Mouse (Mus musculus) activated CD4-positive, CD25-positive, alpha-beta regulatory T cell, adult 4 months (primary cell): Measurements from ENCODE around the gene Tada3. TPM values are rescaled to one million over a fixed set of nuclear protein-coding genes. Genes with fewer than 3 reads are reported as not detected.
"Not testable (repeated sequence)": the region's sequence is repeated elsewhere in the genome, so short reads cannot be mapped to it uniquely, and the experiment has no call there.

ENCODE experiments used
- ATAC-seq: one replicate; pipeline ENCODE4 v1.8.0; 2017
- polyA plus RNA-seq, 2 experiments: library from polyadenylated mRNA; unstranded; fragments of 100-300 nt; shearing (Covaris generic); gene quantifications; one replicate each; pipeline ENCODE4 v1.2.1; 2017

Tada3 gene
- polyA plus RNA-seq, 2 experiments from 2014 or later, result 32.8 to 49.4 TPM

DNA sequence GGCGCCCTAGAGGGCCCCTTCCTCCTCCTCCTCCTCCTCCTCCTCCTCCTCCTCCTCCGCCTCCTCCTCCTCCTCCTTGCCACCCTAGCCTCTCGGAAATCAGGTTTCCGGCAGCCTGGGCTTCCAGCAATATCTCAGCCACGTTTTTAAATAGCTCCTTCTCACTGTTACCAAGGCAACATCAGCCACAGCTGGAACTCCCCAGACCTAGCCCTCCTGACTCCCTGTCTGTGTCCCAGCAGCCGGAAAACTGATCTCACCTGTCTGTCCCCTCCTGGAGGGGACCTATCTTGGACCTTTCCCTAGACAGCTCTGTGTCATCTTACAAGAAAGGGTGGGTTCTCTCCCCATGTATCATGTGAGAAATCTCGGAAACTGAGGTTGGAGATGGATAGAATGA, 35.4 kb downstream of the Tada3 start:
- no peak for ATAC-seq

DNA sequence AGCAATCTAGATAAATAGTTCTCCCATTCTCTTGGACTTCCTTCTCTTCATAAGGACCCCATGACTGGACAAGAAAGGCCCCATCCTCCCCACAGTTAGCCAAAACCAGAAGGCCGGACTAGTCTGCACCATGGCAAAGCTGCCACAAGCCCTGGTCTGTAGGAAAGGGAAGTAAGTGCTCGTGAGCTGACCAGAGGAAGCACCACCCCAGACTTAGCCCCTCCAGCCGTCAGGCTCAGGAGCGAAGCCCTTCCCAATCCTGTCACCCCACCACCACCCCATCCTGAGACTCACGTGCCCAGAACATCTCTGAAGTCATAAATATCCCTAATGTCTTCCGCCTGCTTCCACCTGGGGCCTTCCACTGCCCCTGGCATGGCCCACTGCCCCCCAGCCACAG, 36.1 kb downstream of the Tada3 start:
- ATAC-seq, result no peak

DNA sequence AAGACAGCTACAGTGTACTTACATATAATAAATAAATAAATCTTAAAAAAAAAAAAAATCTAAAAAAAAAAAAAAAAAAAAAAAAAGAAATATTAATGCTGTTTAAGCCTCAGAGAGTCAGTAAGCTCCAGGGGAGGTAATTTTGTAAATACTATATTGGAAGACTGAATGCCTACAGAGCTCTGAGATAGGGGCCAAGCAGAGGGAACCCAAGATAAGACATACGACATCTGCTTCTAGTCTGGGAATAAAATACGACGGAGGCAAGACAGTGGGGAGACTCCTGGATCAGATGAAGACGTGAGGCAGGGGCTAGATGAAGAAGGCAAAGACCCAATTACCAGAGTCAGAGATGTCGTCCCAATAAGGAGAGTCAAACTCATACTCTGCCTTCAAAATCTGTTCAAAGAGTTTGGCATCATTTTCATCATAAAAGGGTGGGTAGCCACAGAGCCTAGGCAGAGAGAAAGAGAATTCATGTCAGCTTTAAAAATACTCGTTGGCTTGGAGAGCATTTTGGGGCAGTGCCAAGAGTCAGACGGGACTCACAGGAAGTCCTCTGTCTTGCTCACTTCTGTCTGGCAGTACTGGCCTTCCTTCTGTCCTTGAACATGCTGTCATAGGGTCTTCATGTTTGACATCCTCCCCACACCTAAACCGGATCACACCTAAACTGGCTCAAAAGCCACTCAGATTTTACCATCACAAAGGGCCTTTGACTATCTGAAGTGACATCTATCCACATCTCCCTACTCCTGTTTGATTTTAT, 40.6 kb downstream of the Tada3 start:
- ATAC-seq, result no peak

DNA sequence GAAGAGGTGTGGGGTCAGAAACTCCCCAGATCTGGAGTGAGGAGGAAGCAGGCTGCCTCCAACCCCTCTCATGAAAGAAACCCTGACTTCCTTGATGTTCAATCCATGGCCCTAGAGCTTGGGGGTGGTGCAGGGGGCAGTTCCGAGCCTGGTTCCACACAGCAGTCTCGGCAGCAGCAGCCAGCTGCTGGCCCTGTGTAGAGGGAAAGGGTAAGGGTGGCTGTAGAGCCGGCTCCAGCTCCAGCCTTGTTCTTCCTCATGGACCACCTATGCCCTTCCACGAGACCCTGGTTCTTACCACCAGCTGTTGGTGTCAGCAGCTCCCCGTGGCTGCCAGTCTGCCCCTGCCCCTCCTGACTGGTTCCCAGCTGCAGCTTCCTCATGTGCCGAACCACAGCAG, 43.5 kb downstream of the Tada3 start:
- no peak for ATAC-seq

DNA sequence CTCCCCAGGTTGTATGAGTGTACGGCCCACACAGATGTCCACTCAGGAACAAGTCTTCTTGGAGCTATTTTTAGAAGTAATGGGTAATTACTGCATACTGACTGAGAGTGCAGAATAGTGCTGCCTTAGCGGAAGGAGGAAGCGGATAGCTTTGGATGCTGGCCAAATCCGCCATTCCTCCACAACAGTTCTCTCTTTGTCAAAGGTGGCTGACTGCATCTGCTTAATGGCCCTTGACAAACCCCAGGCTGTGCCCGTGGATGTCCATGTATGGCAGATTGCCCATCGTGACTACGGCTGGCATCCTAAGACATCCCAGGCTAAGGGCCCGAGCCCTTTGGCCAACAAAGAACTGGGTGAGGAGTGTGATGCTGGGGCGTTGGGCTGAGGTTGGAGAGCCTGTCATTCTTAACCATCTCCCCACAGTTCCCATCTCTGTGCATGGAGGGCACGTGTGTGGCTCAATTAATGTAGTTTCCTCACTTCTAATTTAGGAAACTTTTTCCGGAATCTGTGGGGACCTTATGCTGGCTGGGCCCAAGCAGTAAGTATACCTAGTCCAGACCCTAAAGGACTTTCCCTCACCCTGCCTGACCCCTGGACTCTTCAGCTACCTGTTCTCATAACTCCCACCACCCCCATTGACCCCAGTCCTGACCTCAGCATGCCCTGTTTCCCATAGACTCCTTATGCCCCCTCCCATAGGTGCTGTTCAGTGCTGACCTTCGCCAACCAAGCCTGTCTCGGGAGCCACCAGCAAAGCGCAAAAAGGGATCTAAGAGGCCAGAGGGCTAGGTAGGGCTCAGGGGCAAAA, 44.3 kb downstream of the Tada3 start:
- no peak for ATAC-seq

DNA sequence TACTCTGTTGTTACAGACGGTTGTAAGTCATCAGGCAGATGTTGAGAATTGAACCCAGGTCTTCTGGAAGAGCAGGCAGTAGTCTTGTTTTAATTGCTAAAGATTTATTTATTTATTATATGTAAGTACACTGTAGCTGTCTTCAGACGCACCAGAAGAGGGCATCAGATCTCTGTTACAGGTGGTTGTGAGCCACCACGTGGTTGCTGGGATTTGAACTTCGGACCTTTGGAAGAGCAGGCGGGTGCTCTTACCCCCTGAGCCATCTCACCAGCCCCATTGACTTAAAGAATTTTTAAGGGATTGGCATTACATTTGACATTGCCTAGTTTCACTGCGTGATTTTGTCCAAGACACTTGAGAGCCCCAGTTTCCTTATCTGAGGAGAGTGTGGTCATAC, 44.9 kb downstream of the Tada3 start:
- not testable (repeated sequence) for ATAC-seq

DNA sequence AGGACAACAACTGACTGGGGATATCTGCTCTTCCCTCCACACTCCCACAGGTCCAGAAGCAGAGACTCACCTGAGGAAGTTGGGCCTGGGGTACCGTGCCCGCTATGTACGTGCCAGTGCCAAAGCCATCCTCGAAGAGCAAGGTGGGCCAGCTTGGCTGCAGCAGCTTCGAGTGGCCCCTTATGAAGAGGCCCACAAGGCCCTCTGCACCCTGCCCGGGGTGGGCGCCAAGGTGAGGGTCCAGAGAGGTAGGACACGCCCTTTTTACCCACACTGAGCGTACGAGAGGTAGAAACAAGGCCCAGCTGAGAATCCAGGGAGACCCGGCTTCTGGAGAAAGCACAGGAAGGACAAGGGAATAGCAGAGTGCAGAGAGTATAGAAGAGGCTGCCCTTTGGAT, 46.0 kb downstream of the Tada3 start:
- ATAC-seq, result no peak

DNA sequence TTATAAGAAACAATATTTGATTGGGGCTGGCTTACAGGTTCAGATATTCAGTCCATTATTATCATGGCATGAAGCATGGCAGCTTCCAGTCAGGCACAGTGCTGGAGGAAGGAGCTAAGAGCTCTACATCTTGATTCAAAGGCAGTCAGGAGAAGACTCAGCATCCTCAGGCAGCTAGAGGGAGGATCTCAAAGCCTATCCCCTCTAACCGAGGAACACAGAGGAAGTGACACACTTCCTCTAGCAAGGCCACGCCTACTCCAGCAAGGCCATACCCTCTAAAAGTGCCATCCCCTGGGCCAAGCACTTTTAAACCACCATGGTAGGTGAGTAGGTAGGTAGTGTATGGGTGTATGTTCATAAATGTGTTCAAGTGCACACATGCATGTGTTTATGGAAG, 47.1 kb downstream of the Tada3 start:
- peak; percentile 40 for ATAC-seq

DNA sequence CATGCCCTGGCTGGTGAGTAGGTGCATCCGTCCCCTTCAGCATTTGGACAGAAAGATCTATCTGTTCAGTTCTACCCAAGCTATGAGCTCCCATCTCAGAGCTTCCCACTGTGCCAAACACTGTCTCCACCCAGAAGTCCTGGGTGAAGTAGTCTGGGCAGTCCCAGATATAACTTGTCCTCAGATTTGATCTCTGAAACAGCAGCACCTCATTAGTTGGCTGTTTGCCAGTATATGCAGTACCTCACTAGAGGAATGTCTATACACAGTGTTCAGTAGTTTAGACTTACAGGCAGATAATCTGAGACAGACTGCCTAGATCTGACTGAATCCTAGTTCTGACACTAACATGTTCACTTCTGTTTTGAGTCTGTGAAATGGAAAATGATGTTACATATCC, 48.3 kb downstream of the Tada3 start:
- no peak for ATAC-seq

DNA sequence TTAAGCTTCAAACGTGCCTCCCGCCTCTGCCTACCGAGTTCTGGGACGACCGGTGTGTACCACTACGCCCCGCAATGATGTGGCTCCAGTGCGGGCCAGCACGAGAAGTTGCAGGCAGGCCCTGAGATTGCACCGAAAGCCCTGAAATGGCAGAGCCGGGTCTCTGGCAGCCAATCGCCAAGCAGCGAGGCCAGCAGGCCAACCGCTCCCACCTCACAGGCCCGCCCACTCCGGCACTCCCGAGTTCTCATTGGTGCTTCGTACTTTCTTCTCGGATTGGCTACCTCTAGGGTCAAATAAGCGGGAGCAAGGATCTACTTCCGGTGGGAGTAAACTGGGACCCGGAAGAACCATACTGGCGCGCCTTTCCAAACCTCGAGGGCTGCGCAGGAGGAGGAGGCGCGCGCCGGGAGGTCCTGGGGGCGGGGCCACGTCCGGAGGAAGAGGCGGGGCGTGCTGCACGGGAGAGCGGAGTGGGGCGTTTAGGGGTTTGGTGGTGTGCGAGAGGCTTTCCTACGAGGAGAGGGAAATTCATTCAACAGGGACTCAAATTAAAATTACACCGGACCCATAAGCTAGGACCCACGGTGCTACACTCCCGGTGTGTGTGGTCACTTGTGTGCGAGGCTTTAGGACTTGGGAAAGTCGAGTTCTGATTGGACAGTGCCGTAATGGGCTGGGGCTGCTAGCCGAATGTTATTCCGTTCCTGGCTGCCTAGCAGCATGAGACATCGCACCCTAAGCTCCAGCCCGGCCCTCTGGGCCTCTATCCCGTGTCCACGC, 51.0 kb downstream of the Tada3 start, which contains the start of gene Ogg1:
Gene Ogg1, plus strand, starts transcription at position 440 of the 783 bp plus-strand sequence.
- ATAC-seq, result peak; percentile 92

Other genes with a start within 250 kb of the Tada3 start
- gene Lhfpl4, start 182.5 kb downstream of the Tada3 start, polyA plus RNA-seq, result 1 to 10 TPM in 1 of 2 experiments, not detected in 1; 1.2 TPM
- 10 to 100 TPM; 15.1 to 16.7 TPM for gene Mtmr14, start 140.0 kb downstream of the Tada3 start, polyA plus RNA-seq
- gene Cpne9, start 95.6 kb downstream of the Tada3 start, polyA plus RNA-seq, result under 1 TPM; 0.08 to 0.20 TPM
- 10 to 100 TPM; 10.6 to 11.2 TPM for gene Brpf1, start 70.7 kb downstream of the Tada3 start, polyA plus RNA-seq
- 10 to 100 TPM; 14.1 to 23.2 TPM for gene Ogg1, start 50.9 kb downstream of the Tada3 start, polyA plus RNA-seq
- gene Camk1, start 33.9 kb downstream of the Tada3 start, polyA plus RNA-seq, result 1 to 10 TPM; 1.5 to 1.6 TPM
- 100 to 1,000 TPM; 658 to 920 TPM for gene Arpc4, start 232 bp upstream of the Tada3 start, polyA plus RNA-seq
- gene Ttll3, start 11.4 kb upstream of the Tada3 start, polyA plus RNA-seq, result 10 to 100 TPM; 10.6 to 15.3 TPM
- 10 to 100 TPM in 1 of 2 experiments, 1 to 10 TPM in 1; 5.4 to 18.7 TPM for gene Rpusd3, start 41.5 kb upstream of the Tada3 start, polyA plus RNA-seq
- not detected for gene Cidec, start 57.9 kb upstream of the Tada3 start, polyA plus RNA-seq
- 10 to 100 TPM; 40.7 to 68.9 TPM for gene Jagn1, start 64.7 kb upstream of the Tada3 start, polyA plus RNA-seq
- under 1 TPM; 0.97 TPM for gene Il17re, start 80.6 kb upstream of the Tada3 start, polyA plus RNA-seq
- gene Il17rc, start 93.5 kb upstream of the Tada3 start, polyA plus RNA-seq, result not detected
- gene Creld1, start 105.4 kb upstream of the Tada3 start, polyA plus RNA-seq, result 1 to 10 TPM; 2.7 to 8.0 TPM
- gene Prrt3, start 124.0 kb upstream of the Tada3 start, polyA plus RNA-seq, result under 1 TPM in 1 of 2 experiments, not detected in 1; 0.20 TPM
- gene Emc3, start 153.8 kb upstream of the Tada3 start, polyA plus RNA-seq, result 10 to 100 TPM; 57.7 to 61.8 TPM
- gene Fancd2, start 153.8 kb upstream of the Tada3 start, polyA plus RNA-seq, result 1 to 10 TPM; 4.4 to 7.2 TPM
- gene Fancd2os, start 222.8 kb upstream of the Tada3 start, polyA plus RNA-seq, result not detected
- gene Brk1, start 226.9 kb upstream of the Tada3 start, polyA plus RNA-seq, result 100 to 1,000 TPM; 275 to 326 TPM
- 10 to 100 TPM in 1 of 2 experiments, 1 to 10 TPM in 1; 7.1 to 14.5 TPM for gene Vhl, start 246.1 kb upstream of the Tada3 start, polyA plus RNA-seq